Mouse (Mus musculus) midbrain, postnatal 0 days (tissue): ENCODE data around the gene Tspan15. TPM values are rescaled to one million over a fixed set of nuclear protein-coding genes. Genes with fewer than 3 reads are reported as not detected.

ENCODE experiments used
- ATAC-seq: fragments of 200-750 bp; cut with Nextera tagmentation; 2 replicates; pipeline ENCODE4 v1.8.0; 2017; ENCODE audit warnings: moderate number of reproducible peaks, mild to moderate bottlenecking, moderate TSS enrichment, moderate library complexity; ENCODE audit not compliant: low FRiP score
- DNase-seq: peaks from one replicate; pipeline ENCODE4 v3.0.0-alpha.2; 2015; ENCODE audit warnings: low spot score
- H3K27ac ChIP-seq: fragments of 300-500 bp; sonication (generic); 2 replicates; pipeline ENCODE4 v1.5.1; 2014; ENCODE audit warnings: low read depth, mild to moderate bottlenecking, low read length, mixed read lengths
- H3K27me3 ChIP-seq: fragments of 300-500 bp; sonication (generic); 2 replicates; pipeline ENCODE4 v1.6.1; 2014; ENCODE audit warnings: low read length, control low read depth, mixed read lengths; ENCODE audit not compliant: insufficient read depth
- H3K36me3 ChIP-seq: fragments of 300-500 bp; sonication (generic); 2 replicates; pipeline ENCODE4 v1.6.1; 2014; ENCODE audit warnings: low read length, control low read depth, mixed read lengths; ENCODE audit not compliant: insufficient read depth
- H3K4me1 ChIP-seq: fragments of 300-500 bp; sonication (generic); 2 replicates; pipeline ENCODE4 v1.6.1; 2014; ENCODE audit warnings: mild to moderate bottlenecking, control low read depth, antibody characterized with exemption, low read length, mixed read lengths; ENCODE audit not compliant: insufficient read depth
- H3K4me2 ChIP-seq: fragments of 300-500 bp; sonication (generic); 2 replicates; pipeline ENCODE4 v1.6.1; 2014; ENCODE audit warnings: low read depth, mild to moderate bottlenecking, low read length, mixed read lengths; ENCODE audit not compliant: poor library complexity, severe bottlenecking
- H3K4me3 ChIP-seq: fragments of 300-500 bp; sonication (generic); 2 replicates; pipeline ENCODE4 v1.5.1; 2014; ENCODE audit warnings: low read depth, mild to moderate bottlenecking, low read length, moderate library complexity
- H3K9ac ChIP-seq: fragments of 300-500 bp; sonication (generic); replicated peaks from 2 replicates; pipeline ENCODE4 v1.6.1; 2014; ENCODE audit warnings: mild to moderate bottlenecking, low read length, moderate library complexity, mixed read lengths; ENCODE audit not compliant: poor library complexity, severe bottlenecking
- H3K9me3 ChIP-seq: fragments of 300-500 bp; sonication (generic); 2 replicates; pipeline ENCODE4 v1.6.1; 2016; ENCODE audit warnings: low read length, control low read depth
- CTCF ChIP-seq: IDR thresholded peaks from 2 replicates; pipeline ENCODE4 v1.5.1; 2016; ENCODE audit warnings: antibody characterized with exemption, mild to moderate bottlenecking
- WGBS: fragments of 180-500 bp; shearing (Covaris S2); extraction: QIAGEN DNeasy Blood & Tissue Kit; methylation state at CpG from one replicate; pipeline ENCODE4 v1.1.7; 2014; 5-methylcytosine and 5-hydroxymethylcytosine counted together
- polyA plus RNA-seq: library from polyadenylated mRNA; unstranded; fragments of >200 nt; fragmentation: Nextera tagmentation; extraction: Ambion mirVana; gene quantifications from 2 replicates; pipeline ENCODE4 v1.2.1, GENCODE M21; 2015
- total RNA-seq: library from RNA; depleted of rRNA; stranded (reverse); fragments of >200 nt; gene quantifications from 2 replicates; pipeline ENCODE4 v1.2.3, GENCODE M21; 2014

The Tspan15 gene
- total and polyA plus RNA-seq, 2 experiments from 2014 or later: 17.0 to 20.2 TPM

GRCm38 (mm10) chr10:62264299-62264698, 33.2 kb upstream of the Tspan15 start:
- H3K27me3 ChIP-seq: no peaks in the 10 kb centered on the region
- no peak for TF ChIP-seq CTCF
- no peaks in the 10 kb centered on the region for H3K9me3 ChIP-seq
- peaks cover 12% of the 10 kb centered on the region for H3K36me3 ChIP-seq
- H3K9ac ChIP-seq: no peak overlapping the region
- no peak overlapping the region for H3K4me2 ChIP-seq
- no peaks in the 10 kb centered on the region for H3K4me1 ChIP-seq
- H3K4me3 ChIP-seq: no peak overlapping the region
- H3K27ac ChIP-seq: no peak overlapping the region
- no peak for ATAC-seq
- DNase-seq: no peak
- 92% methylated on average over 2 of the region's 2 CpGs for WGBS

DNA sequence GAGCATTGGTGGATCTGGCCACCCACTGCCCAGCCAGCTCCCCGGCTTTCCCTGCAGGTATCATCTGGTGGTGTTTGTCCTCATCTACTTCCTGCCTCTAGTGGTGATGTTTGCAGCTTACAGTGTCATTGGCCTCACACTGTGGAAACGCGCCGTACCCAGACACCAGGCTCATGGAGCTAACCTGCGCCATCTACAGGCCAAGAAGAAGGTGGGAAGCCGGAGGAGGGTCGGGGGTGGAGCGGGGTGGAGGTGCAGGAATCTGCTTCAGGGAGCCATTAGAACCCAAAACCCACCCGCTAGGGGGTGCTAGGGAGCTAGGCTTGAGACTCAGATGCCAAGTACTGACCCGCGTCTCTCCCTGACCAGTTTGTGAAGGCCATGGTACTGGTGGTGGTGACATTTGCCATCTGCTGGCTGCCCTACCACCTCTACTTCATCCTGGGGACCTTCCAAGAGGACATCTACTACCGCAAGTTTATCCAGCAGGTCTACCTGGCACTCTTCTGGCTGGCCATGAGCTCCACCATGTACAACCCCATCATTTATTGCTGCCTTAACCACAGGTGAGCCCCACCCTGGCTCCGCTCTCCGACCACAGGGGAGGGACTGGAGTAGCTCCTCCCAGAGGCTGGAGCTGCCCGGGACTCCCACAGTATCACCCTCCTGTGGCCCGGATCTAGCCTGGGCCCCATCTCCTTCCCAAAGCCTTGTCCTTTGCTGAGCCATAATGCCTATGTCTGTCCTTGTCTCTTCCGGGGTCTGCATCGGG, 30.2 kb upstream of the Tspan15 start:
- TF ChIP-seq CTCF: peak; percentile 79

DNA sequence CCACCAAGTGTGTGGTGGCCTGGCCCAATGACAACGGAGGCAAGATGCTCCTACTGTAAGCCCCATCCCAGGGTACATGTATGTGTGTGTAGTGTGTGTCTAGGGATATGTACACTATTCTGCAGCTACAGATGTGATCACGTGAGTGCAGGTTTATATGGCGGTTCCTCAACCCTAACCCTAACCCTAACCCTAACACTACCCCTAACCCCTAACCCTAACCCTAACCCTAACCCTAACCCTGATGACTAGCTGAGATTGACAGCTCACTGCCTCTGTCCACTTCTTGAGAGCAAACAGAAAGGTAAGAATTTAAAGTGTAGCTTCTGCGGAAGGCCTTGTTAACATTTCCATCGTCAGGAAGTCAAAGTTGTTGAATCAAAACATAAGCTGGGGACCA, 27.2 kb upstream of the Tspan15 start:
- Histone ChIP-seq H3K9ac (no peak overlapping the region), H3K27me3 (no peaks in the 10 kb centered on the region), H3K4me1 (no peaks in the 10 kb centered on the region), H3K4me3 (no peak overlapping the region), H3K4me2 (no peak overlapping the region), H3K27ac (no peak overlapping the region), H3K36me3 (no peaks in the 10 kb centered on the region), H3K9me3 (no peaks in the 10 kb centered on the region)
- no peak for TF ChIP-seq CTCF
- no peak for DNase-seq
- 92% methylated on average over 5 of the region's 5 CpGs for WGBS
- ATAC-seq: no peak

More for the DNA sequence above, 30.2 kb upstream of the Tspan15 start:
- no peaks in the 10 kb centered on the region for H3K27me3 ChIP-seq
- no peaks in the 10 kb centered on the region for H3K9me3 ChIP-seq
- no peak overlapping the region for H3K27ac ChIP-seq
- DNase-seq: peak; percentile 86
- H3K4me2 ChIP-seq: no peak overlapping the region
- no peaks in the 10 kb centered on the region for H3K4me1 ChIP-seq
- no peak overlapping the region for H3K9ac ChIP-seq
- no peaks in the 10 kb centered on the region for H3K36me3 ChIP-seq
- 16% methylated on average over 18 of the region's 18 CpGs for WGBS
- peak; percentile 79 for ATAC-seq
- H3K4me3 ChIP-seq: no peak overlapping the region

DNA sequence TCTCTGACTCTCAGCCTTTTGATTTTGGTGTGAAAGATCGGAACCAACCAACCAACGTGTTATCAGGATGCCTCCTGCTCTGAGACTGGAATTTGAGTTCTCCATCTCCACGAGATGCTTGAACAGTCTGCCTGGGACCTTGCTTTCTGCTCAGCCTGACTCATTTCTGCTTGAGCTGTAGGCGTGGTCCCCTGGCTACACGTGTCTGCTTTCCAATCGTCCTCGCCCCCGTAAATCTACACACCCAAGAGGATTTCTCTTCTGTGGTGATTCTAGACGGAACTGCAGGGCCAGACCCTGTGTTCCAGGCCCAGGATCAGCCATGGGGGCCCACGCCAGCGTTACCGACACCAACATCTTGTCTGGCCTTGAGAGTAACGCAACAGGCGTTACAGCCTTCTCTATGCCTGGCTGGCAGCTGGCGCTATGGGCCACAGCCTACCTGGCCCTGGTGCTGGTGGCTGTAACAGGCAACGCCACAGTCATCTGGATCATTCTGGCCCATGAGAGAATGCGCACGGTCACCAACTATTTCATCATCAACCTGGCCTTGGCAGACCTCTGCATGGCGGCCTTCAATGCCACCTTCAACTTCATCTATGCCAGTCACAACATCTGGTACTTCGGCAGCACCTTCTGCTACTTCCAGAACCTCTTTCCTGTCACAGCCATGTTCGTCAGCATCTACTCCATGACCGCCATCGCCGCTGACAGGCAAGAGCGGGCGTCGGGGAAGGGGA, 21.6 kb upstream of the Tspan15 start:
- Histone ChIP-seq H3K4me3 (no peak overlapping the region), H3K27ac (no peak overlapping the region), H3K27me3 (no peaks in the 10 kb centered on the region), H3K36me3 (no peaks in the 10 kb centered on the region), H3K9me3 (no peaks in the 10 kb centered on the region), H3K4me2 (no peak overlapping the region), H3K9ac (no peak overlapping the region), H3K4me1 (no peaks in the 10 kb centered on the region)
- DNase-seq (no peak), ATAC-seq (no peak)
- WGBS: 88% methylated on average over 27 of the region's 27 CpGs
- TF ChIP-seq CTCF: no peak

GRCm38 (mm10) chr10:62252000-62252488, 21.0 kb upstream of the Tspan15 start, which contains the start of gene Tacr2:
Gene Tacr2, plus strand, starts transcription at chr10:62252438.
- WGBS: 51% methylated on average over 12 of the region's 12 CpGs
- no peak within 1 kb of the TSS for H3K27ac ChIP-seq

GRCm38 (mm10) chr10:62247815-62248214, 16.8 kb upstream of the Tspan15 start:
- 60% methylated on average over 8 of the region's 8 CpGs for WGBS
- H3K9me3 ChIP-seq: no peaks in the 10 kb centered on the region
- H3K27ac ChIP-seq: no peak overlapping the region
- no peak overlapping the region for H3K4me3 ChIP-seq
- no peaks in the 10 kb centered on the region for H3K27me3 ChIP-seq
- no peaks in the 10 kb centered on the region for H3K4me1 ChIP-seq
- no peak for TF ChIP-seq CTCF
- ATAC-seq (no peak), DNase-seq (peak; percentile 7)
- H3K4me2 ChIP-seq: no peak overlapping the region
- H3K36me3 ChIP-seq: no peaks in the 10 kb centered on the region
- H3K9ac ChIP-seq: no peak overlapping the region

More at GRCm38 (mm10) chr10:62252000-62252488, 21.0 kb upstream of the Tspan15 start, which contains the start of gene Tacr2:
- Histone ChIP-seq H3K9ac (no peak within 1 kb of the TSS), H3K4me3 (no peak within 1 kb of the TSS), H3K36me3 (no peaks in the 10 kb centered on the region), H3K4me2 (no peak within 1 kb of the TSS), H3K9me3 (no peaks in the 10 kb centered on the region), H3K4me1 (no peaks in the 10 kb centered on the region), H3K27me3 (no peaks in the 10 kb centered on the region)
- ATAC-seq (no peak), DNase-seq (no peak)
- TF ChIP-seq CTCF: no peak
